Mouse (Mus musculus) left cerebral cortex, postnatal 14 days (tissue): Measurements from ENCODE around the gene Gm10300. TPM values are rescaled to one million over a fixed set of nuclear protein-coding genes. Genes with fewer than 3 reads are reported as not detected.
A peak's percentile ranks its signal among the peaks of the same experiment; 100 is the strongest.

ENCODE experiments used
- DNase-seq, 2 experiments: peaks; one replicate each; pipeline ENCODE4 v3.0.0; 2021 to 2022; ENCODE audit warnings: low spot score in 2 of 2, mixed read lengths in 1 of 2
- intact Hi-C: fragments of 180-260 bp; cut with DNase I; formaldehyde crosslinking; loops from one replicate; pipeline ENCODE4 v1.15.1; 2025
- total RNA-seq, 2 experiments: library from RNA; stranded (reverse); gene quantifications; 2 replicates each; pipeline ENCODE4 v1.2.3; 2021

The Gm10300 gene
- total RNA-seq, 2 experiments from 2014 or later = not detected

GRCm38 (mm10) chr4:132049549-132050200, 24.8 kb upstream of the Gm10300 start:
- intact Hi-C loops = no loop called here
- no peak for DNase-seq

- no peak for DNase-seq
- intact Hi-C loops = no loop called here
Measured at GRCm38 (mm10) chr4:132051321-132052275, 22.9 kb upstream of the Gm10300 start.

GRCm38 (mm10) chr4:132057311-132057710, 17.2 kb upstream of the Gm10300 start:
- intact Hi-C loops = no loop called here
- no peak for DNase-seq

GRCm38 (mm10) chr4:132059541-132059940, 15.0 kb upstream of the Gm10300 start:
- intact Hi-C loops = no loop called here
- DNase-seq = no peak

- DNase-seq = no peak
- intact Hi-C loops = no loop called here
Measured at GRCm38 (mm10) chr4:132060040-132060832, 14.3 kb upstream of the Gm10300 start.

- intact Hi-C loops = no loop called here
- DNase-seq = no peak
Measured at GRCm38 (mm10) chr4:132062289-132062688, 12.2 kb upstream of the Gm10300 start.

- no peak for DNase-seq
- intact Hi-C loops = no loop called here
Measured at GRCm38 (mm10) chr4:132062934-132063884, 11.3 kb upstream of the Gm10300 start.

GRCm38 (mm10) chr4:132064550-132064949, 9.9 kb upstream of the Gm10300 start:
- intact Hi-C loops = no loop called here
- no peak for DNase-seq

GRCm38 (mm10) chr4:132065578-132065977, 8.9 kb upstream of the Gm10300 start:
- no peak for DNase-seq
- intact Hi-C loops = no loop called here

GRCm38 (mm10) chr4:132066101-132066773, 8.3 kb upstream of the Gm10300 start:
- DNase-seq = no peak
- intact Hi-C loops = no loop called here

- no peak for DNase-seq
- intact Hi-C loops = no loop called here
Measured at GRCm38 (mm10) chr4:132067112-132067937, 7.2 kb upstream of the Gm10300 start.

GRCm38 (mm10) chr4:132067938-132068235, 6.6 kb upstream of the Gm10300 start:
- intact Hi-C loops = no loop called here
- no peak for DNase-seq

GRCm38 (mm10) chr4:132071674-132072073, 2.8 kb upstream of the Gm10300 start:
- intact Hi-C loops = no loop called here
- DNase-seq = no peak

- no peak for DNase-seq
- intact Hi-C loops = no loop called here
Measured at GRCm38 (mm10) chr4:132072156-132072555, 2.3 kb upstream of the Gm10300 start.

GRCm38 (mm10) chr4:132072946-132073345, 1.6 kb upstream of the Gm10300 start:
- no peak for DNase-seq
- intact Hi-C loops = no loop called here

- peak; percentile 92 to 94 for DNase-seq
- intact Hi-C loops = loop anchor here (5.0 kb wide), 1 partner anchor 43 kb away; no protein-coding TSS in a partner anchor
Measured at GRCm38 (mm10) chr4:132074933-132075769, 654 bp downstream of the Gm10300 start, which contains the start of gene Epb41. Gene Epb41 (minus strand): TSS chr4:132075321.

- intact Hi-C loops = loop anchor here (5.0 kb wide), 1 partner anchor 43 kb away; no protein-coding TSS in a partner anchor
- DNase-seq = no peak
Measured at GRCm38 (mm10) chr4:132075796-132076195, 1.3 kb downstream of the Gm10300 start.
